Mouse (Mus musculus) ES-Bruce4 (cell line): ENCODE measurements around the gene Ift27. TPM values are rescaled to one million over a fixed set of nuclear protein-coding genes. Genes with fewer than 3 reads are reported as not detected.

Experiments used
- H3K27ac ChIP-seq: 2 replicates; pipeline ENCODE4 v1.5.1; 2012; ENCODE audit warnings: low read length, inconsistent platforms; ENCODE audit not compliant: insufficient read depth
- H3K27me3 ChIP-seq: 2 replicates; pipeline ENCODE4 v1.6.1; 2012; ENCODE audit warnings: mild to moderate bottlenecking, low read length, inconsistent platforms; ENCODE audit not compliant: control insufficient read depth, poor library complexity, insufficient read depth, severe bottlenecking
- H3K36me3 ChIP-seq: 2 replicates; pipeline ENCODE4 v1.6.1; 2012; ENCODE audit warnings: inconsistent platforms, mild to moderate bottlenecking, low read length, moderate library complexity; ENCODE audit not compliant: control insufficient read depth, poor library complexity, insufficient read depth, severe bottlenecking
- H3K4me1 ChIP-seq: one replicate; pipeline ENCODE4 v1.8.1; 2011; ENCODE audit warnings: low read length; ENCODE audit not compliant: control insufficient read depth, insufficient read depth
- H3K4me3 ChIP-seq: 2 replicates; pipeline ENCODE4 v1.5.1; 2011; ENCODE audit warnings: low read depth, mild to moderate bottlenecking, low read length
- H3K9ac ChIP-seq: 2 replicates; pipeline ENCODE4 v1.6.1; 2012; ENCODE audit warnings: low read depth, mild to moderate bottlenecking, inconsistent platforms; ENCODE audit not compliant: poor library complexity, severe bottlenecking
- H3K9me3 ChIP-seq: replicated peaks from 2 replicates; pipeline ENCODE4 v1.6.1; 2012; ENCODE audit warnings: mild to moderate bottlenecking, low read length, inconsistent platforms; ENCODE audit not compliant: control insufficient read depth, poor library complexity, insufficient read depth, severe bottlenecking
- CTCF ChIP-seq: IDR thresholded peaks from one replicate; pipeline ENCODE4 v1.8.1; 2011; ENCODE audit warnings: low read depth, low read length
- EP300 ChIP-seq: IDR thresholded peaks from 2 replicates; pipeline ENCODE4 v1.6.1; 2011; ENCODE audit warnings: low read depth, low read length; ENCODE audit not compliant: insufficient read depth
- POLR2A ChIP-seq: IDR thresholded peaks from one replicate; pipeline ENCODE4 v1.8.1; 2011; ENCODE audit warnings: low read length; ENCODE audit not compliant: insufficient read depth
- polyA plus RNA-seq: library from polyadenylated mRNA; stranded (reverse); fragments of >200 nt; gene quantifications from 2 replicates; pipeline ENCODE4 v1.2.4, GENCODE M21; 2011; ENCODE audit warnings: low read depth; ENCODE audit not compliant: missing spikeins, insufficient read depth, insufficient read length

The Ift27 gene
- polyA plus RNA-seq, 1 experiment, result 19.8 TPM

DNA sequence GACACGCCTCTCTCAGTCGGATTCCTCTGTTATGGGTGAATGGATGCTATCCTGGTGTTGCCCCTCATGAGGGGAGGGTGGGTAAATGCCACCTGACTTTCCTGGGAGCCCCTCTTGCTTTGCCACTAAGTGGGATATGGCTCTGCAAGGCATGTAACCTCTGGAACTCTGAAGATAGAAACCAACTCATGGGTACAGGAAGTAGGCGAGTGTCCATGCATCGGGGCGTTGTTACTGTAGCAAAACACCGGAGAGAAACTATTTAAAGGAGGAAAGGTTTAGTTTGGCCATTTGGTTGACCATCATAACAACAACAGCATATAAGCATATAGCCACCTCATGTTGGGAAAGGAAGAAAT, 959 bp upstream of the Ift27 start:
- Histone ChIP-seq H3K4me3 (peak overlapping the region; percentile 57), H3K9me3 (no peaks in the 10 kb centered on the region), H3K27me3 (no peaks in the 10 kb centered on the region), H3K4me1 (no peaks in the 10 kb centered on the region), H3K36me3 (no peaks in the 10 kb centered on the region), H3K9ac (peak overlapping the region; percentile 13; the same call in 1 of the 2 replicates), H3K27ac (no peak overlapping the region)
- TF ChIP-seq CTCF (no peak), POLR2A (no peak), EP300 (no peak)

DNA sequence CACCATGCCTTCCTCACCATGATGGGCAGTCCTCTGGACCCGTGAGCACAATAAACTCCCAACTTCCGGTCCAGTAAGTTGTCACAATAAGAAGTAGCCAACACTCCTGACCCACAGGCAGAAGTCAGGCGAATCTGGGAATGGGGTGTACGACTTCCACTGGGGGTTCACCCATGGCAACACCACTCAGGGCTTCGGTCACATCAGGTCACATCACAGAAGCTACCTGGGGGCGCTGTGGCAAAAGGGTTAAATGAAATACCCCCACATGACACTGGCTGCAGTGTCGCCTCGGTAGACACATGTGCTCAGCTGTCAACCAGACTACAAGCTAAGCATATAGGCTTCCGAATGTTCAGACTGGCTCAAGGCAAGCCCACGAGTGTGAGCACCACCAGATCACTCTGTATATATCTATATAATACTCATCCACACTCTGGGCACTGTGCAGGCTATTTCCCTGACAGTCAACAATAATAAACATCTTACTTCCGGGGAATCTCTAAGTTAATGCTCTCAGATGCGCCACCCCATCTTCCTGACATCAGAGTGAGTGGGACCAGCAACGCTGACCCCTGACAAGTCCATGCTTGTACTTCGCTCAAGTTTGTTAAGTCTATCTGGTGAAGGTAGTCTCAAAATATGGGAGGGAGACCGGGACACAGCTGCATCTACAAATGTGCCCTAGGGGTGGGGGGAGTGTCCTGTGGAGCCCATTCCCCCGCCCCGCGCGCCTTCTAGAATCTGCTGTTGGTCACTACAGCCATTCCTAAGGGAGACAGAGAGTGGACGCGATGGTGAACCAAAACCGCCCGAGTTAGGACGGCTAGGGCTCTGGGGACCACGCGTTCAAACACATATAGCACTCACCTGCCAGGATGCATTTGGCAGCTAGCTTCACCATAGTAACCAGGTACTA, 749 bp downstream of the Ift27 start:
- no peaks in the 10 kb centered on the region for H3K27me3 ChIP-seq
- no peaks in the 10 kb centered on the region for H3K36me3 ChIP-seq
- peak overlapping the region; percentile 97 for H3K4me3 ChIP-seq
- no peaks in the 10 kb centered on the region for H3K9me3 ChIP-seq
- TF ChIP-seq EP300 (no peak), CTCF (no peak), POLR2A (no peak)
- no peaks in the 10 kb centered on the region for H3K4me1 ChIP-seq
- no peak overlapping the region for H3K27ac ChIP-seq
- peak overlapping the region; percentile 51 for H3K9ac ChIP-seq

GRCm38 (mm10) chr15:78172256-78172898, 1.5 kb downstream of the Ift27 start:
- H3K4me1 ChIP-seq, result no peaks in the 10 kb centered on the region
- H3K9me3 ChIP-seq, result no peaks in the 10 kb centered on the region
- H3K36me3 ChIP-seq, result no peaks in the 10 kb centered on the region
- H3K27me3 ChIP-seq, result no peaks in the 10 kb centered on the region
- H3K9ac ChIP-seq, result no peak overlapping the region
- no peak overlapping the region for H3K27ac ChIP-seq
- H3K4me3 ChIP-seq, result no peak overlapping the region
- TF ChIP-seq POLR2A (no peak), EP300 (no peak), CTCF (no peak)

- Histone ChIP-seq H3K36me3 (no peaks in the 10 kb centered on the region), H3K4me3 (no peak overlapping the region), H3K9ac (no peak overlapping the region), H3K27me3 (no peaks in the 10 kb centered on the region), H3K4me1 (no peaks in the 10 kb centered on the region), H3K27ac (no peak overlapping the region), H3K9me3 (no peaks in the 10 kb centered on the region)
- TF ChIP-seq POLR2A (no peak), EP300 (no peak), CTCF (peak; percentile 25)
Measured at GRCm38 (mm10) chr15:78171651-78172050, 2.3 kb downstream of the Ift27 start.

DNA sequence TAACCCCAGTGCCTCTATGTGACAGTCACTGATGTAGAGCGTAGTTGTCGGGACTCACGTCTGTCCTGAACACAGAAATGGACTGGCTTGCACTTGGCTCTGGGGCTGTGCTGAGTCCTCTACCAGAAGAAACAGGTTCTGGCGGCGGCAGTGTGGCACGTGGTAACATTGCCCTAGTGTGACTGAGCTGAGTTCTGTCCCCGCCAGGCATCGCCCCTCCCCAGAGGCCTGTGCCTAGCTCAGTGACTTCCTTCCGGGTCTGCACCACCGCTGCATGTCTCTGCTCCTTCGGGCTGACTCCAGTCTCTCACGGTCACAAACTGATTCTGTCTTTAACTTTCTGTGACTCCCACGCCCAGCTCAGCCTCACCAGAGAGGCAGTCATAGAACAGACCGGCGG, 3.2 kb downstream of the Ift27 start:
- Histone ChIP-seq H3K4me1 (no peaks in the 10 kb centered on the region), H3K9me3 (no peaks in the 10 kb centered on the region), H3K36me3 (no peaks in the 10 kb centered on the region), H3K9ac (no peak overlapping the region), H3K27me3 (no peaks in the 10 kb centered on the region), H3K27ac (no peak overlapping the region), H3K4me3 (no peak overlapping the region)
- no peak for TF ChIP-seq POLR2A
- no peak for TF ChIP-seq CTCF
- no peak for TF ChIP-seq EP300

- Histone ChIP-seq H3K36me3 (no peaks in the 10 kb centered on the region), H3K9me3 (no peaks in the 10 kb centered on the region), H3K27ac (no peak overlapping the region), H3K27me3 (no peaks in the 10 kb centered on the region), H3K4me1 (no peaks in the 10 kb centered on the region), H3K9ac (no peak overlapping the region), H3K4me3 (no peak overlapping the region)
- TF ChIP-seq EP300 (no peak), CTCF (no peak), POLR2A (no peak)
Measured at GRCm38 (mm10) chr15:78169566-78169965, 4.3 kb downstream of the Ift27 start.
